Mouse (Mus musculus) urinary bladder, postnatal 4 days (tissue): ENCODE data around the gene Pik3cd.
"Not testable (repeated sequence)": the region's sequence is repeated elsewhere in the genome, so short reads cannot be mapped to it uniquely, and the experiment has no call there.

Source experiments
- DNase-seq, 2 experiments: peaks; one replicate each; pipeline ENCODE4 v3.0.0; 2021 to 2022; ENCODE audit warnings: low spot score in 2 of 2

The Pik3cd gene

DNA sequence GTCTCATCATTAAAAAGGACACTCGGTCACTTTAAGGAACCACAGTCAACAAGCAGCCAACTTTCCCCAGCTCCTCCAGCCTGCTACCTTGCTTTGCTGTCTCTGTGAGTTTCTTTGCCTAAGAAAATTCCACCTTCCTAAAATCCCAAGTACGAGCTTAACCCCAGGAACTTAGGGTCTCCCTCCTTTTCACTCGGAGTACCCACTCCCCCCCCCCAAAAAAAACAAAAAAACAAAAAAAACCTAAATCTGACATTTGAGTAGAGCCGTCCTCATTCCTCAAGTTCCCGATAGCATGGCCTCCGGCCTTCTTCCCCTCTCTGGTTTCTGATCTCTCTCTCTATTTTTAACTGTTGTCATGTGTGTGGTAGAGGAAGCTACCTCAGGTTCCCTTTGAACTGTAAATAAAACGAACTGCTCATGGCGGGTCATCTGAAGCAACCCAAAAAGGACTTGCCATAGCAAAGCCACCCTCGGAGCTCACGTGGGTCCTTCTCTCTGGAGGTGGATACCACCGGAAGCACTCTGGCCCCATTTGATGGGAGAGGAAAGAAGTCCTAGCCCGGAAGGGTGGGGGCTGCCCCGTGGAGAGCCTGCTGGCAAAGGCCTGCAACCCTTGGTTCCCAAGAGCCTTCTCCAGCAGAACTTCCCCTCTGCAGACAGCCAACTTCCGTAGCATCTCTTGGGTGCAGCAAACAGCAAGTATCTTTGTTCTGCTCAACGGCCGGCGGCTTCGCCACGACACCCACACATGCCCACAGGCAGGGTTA is at the start of gene Pik3cd:
Gene Pik3cd (minus strand): TSS at position 362 of the 770 bp plus-strand sequence.
- DNase-seq: no peak

DNA sequence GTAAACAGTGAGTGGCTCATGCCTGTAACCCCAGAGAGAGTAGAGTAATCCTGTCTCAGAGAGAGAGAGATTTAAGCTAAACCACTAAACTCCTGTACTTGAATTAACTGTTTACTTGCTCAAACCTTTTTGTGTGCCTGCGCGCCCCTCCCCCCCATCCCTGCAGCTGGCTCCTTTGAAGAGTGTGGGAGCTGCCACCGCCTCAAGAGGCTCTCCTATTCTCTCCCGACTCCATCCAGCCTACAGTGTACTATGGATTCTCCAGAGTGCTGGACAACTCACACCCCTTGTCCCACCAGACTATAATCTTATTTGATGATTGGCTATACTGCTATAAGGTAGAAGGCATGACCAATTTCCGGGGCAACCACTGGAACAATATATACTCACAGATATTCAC is 48.3 kb upstream of the Pik3cd start:
- DNase-seq: no peak

DNA sequence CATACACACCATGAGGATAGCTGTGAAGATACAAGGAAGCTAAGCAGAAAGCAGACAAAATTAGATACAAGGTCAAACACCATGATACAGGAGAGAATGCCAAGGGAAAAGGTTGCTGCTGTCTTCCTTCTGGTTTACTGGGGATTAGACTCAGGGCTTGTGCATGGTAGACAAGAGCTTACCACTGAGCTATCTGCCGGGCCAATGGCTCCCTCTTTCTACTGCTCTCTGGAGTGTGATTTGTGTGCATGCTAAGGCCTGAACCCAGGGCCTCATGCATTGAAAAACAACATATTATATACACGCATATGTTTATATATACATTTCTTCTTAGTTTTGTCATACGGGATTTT is 47.3 kb upstream of the Pik3cd start:
- not testable (repeated sequence) for DNase-seq

DNA sequence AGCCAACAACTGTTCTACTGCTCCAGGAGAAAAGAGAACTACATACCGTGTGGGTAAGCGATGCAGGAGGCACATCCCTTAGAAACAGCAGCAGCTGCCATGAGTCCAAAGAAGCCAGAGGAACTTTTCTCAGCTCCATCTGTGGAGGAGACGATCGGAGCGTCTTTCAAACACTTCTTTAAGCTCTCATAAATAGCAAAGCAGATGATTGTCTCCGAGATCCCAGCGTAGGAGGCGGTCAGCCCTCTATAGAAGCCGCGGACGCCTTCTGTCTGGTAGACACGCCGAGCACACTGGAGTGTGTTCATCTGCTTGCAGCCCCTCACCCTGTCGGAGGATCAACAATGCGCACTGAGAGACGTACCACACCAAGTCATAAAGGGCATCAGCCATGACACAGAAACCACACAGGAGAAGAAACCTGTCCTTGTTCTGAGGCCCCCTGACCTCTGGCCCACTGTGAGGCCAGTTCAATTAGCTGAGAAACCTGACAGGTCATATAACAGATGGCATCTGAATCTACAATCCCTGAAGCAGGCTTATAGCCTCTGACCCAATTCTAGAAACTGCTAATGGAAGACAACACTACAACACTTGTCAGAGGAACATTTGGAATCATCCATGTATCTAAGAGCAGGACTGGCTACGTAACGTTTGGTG is 46.8 kb upstream of the Pik3cd start:
- no peak for DNase-seq

DNA sequence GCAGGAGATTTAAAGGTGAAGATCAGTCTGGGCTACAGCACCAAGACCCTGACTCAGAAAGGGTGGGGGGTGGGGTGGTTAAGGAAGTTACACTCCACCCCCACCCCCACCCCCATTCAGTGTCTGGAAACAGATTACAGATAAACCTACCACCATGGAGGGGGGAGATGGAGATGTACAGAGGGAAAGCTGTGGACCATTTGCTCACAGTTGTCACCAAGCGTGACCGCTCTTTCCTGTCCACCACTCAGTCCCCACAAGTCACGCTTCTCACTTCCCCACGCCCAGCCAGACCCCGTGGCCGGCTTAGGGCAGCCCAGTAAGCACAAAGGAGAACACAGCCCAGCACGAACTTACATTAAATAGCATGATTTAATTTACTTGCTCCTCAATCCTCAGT is 41.7 kb upstream of the Pik3cd start:
- DNase-seq: no peak

DNA sequence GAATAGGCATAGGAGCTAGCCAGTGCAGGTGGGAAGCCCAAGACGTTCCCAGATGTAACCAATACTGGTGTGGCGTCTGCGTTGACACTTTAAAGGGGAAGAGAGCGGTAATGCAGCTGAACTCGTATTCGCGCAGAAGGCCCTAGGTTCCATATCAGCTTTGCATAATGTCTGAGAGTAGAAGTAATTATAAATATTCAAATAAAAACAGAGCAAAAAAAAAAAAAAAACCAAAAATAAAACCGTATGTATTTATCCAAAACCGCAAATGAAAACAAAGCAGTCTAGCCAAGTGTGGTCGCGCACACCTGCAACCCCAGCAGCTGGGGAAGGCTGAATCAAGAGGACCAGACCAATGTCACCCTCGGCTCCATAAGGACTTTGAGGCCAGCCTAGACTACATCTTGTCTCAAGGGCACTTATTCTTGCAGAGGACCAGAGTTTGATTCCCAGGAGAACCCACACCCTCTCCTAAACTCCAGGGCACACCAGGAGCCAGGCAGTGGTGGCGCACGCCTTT is 39.7 kb upstream of the Pik3cd start:
- DNase-seq: no peak

DNA sequence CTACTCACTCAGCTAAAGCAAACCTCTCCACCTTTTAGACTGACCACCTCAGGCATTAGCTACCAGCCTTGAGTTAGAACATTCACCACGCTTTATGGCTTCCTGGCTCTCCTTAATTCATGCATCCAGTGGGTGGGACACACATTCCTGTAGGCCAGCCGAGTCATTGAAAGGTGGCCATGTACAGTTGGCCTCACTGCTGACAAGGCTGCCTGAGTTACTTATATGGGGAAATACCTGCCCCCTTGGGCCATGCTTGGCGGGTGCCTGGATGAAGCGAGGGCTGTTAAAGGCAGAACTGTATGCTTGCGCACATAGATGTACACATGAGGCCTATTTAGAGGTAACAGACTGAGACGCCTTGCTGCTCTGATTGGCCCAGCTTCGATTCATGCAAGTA is 37.9 kb upstream of the Pik3cd start:
- DNase-seq: no peak

DNA sequence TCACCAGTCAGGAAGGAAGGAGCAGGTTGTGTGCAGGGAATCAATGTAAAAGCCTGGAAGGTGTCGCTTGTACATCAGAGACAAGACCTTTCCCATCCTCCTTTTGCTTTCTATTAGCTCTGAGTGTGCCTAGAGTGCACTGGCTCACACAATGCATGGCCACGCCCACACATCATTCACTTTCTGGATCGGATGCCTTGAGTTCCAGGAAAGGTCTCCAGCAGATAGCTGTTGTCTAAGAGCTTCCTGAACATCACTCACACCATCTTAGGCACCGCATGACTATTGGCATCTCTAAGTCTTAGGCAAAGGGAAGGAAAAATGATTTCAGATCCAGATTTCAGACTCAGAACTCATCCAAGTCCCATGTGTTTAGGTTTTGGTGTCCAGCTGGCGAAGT is 37.1 kb upstream of the Pik3cd start:
- DNase-seq: no peak

DNA sequence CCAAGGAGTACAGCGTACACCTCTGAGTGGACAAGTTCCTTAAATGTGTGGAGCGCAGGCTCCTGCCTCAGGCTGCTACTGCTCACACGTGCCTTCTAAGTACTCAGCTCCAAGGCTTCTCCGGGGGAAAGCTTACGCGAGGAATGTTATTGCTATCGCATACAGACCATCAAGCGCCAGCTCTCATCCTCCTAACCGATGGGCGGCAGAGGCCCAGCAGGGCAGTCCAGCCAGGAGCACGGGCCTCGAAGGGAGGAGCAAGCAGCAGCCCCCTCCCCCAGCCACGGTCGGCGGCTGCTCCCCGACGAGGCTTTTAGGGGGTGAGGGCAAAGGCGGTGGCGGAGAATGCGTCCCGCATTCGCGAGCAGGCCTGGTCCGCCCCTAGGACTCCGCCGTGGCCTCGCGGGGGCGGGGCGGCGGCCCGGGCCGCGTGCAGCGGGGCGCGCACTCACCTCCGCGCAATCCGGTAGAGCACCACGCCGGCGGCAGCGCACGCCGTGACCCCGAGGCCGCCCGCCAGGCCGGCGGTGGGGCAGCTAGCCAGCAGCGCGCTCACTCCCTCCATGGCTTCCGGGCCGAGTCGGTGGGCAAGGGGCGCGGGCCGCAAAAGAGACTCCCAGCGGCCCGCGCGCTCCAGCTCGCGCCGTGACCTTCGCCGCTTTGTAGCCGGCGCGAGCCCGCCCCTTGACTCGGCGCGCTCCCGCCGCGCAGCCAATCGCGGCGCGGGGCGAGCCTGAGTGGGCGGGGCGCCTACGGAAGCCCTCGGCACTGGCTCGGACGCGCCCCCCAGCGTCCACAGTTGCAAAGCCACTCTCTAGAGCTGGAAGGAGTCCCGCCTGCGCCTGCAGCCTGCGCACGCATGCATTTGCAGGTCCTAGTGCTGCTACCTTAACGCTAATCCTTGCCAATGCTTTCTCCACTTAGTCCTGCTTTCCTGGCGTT is 35.3 kb upstream of the Pik3cd start, which contains the start of gene Tmem201:
Gene Tmem201 (minus strand): TSS at position 662 of the 942 bp plus-strand sequence.
- DNase-seq: peak; percentile 90 to 95

DNA sequence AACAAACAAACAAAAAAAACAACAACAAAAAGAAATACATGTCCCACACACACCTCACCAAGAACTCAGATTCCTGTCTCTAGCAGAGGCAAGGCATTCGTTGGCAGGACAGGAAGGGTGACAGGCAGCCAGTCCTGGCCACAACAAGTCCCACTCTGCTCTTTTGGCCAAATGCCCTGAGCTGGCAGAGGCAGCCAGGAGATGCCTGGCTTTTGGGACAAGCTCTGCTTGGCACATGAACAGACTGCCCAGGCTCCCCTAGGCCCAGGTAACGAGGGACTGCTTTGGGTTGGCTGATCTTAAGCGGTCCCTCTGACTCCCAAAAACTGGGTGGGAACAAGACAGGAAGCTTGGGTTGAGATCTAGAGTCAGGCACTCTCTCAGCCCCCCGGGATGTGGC is 34.2 kb upstream of the Pik3cd start:
- DNase-seq: no peak

DNA sequence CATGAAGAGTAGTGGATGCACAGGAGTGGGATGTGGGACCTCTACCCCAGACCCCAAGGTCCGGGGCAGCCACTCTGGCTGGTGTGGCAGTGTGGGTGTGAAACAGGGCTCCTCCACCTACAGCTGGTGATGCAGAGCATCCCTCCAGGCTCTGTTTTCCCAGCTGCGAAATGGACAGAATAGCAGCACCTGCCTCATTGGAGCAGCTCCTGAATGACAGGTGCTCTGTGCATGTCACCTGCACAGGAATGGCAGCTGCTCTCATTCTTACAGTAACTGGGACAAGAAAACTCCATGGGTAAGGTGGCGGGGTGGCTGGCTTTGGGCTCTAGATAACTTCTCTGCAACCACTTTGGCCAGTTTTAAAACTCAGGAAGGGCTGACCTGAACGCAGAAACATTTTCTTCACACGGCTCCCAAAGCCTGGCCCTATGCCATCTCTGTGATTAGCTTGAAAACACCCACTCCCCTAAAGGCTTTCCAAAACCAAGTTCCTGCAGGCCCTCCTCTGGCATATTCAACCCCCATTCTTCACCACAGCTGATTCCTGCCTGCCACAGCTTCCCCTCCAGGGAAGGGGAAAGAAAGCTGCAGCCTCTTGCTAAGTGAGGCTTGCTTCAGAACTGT is 33.4 kb upstream of the Pik3cd start:
- DNase-seq: no peak

DNA sequence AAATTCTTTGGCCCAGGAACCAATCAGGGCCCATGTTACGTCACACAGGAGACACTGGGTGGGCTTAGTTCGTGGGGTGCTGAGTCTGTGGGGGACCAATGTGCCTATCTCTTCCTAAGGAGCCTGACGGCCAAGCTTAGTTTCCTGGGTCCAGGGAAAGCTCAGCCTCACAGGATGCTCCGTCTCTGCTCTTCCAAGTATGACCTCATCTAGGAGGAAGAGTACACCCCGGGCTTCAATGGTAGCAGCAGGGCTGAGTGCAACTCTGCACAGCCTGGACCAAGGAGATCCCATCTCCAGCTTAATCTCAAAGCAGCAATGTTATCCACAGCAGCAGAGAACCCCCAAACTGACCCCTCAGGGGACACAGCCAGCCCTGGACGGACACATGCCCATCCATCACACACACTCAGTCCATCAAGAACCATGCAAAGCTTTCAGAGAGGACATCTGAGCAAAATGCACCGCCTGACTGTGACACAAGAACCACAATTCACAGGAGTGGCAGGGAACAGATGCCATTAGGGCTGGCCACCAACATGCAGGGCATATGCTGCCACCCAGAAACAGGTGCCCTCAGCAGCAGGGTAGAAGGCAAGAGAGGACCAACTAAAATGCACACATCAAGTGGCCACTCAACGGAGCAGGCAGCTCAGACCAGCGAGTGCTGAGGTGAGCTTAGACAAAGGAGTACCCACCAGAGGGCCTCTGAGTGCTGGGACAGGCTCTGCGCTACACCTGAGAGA is 32.5 kb upstream of the Pik3cd start:
- no peak for DNase-seq

DNA sequence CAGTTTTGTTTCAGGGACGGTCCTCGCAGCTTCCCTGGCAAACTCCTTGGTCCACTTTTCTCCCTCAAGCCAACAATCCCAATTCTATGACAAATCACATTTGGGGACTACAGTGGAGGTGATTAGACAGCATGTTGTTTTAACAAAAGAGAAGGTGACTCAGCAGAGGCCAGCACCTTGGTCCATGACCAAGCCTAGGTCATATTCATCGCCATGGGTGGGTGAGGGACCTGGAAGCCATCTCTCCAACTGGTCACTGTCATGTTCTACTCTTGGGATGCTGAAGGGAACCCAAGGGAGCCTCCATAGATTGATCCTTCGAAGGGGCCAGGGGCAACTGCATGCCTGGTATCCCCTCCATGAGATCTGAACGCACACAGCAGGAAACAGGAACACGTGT is 31.9 kb upstream of the Pik3cd start:
- DNase-seq: no peak

DNA sequence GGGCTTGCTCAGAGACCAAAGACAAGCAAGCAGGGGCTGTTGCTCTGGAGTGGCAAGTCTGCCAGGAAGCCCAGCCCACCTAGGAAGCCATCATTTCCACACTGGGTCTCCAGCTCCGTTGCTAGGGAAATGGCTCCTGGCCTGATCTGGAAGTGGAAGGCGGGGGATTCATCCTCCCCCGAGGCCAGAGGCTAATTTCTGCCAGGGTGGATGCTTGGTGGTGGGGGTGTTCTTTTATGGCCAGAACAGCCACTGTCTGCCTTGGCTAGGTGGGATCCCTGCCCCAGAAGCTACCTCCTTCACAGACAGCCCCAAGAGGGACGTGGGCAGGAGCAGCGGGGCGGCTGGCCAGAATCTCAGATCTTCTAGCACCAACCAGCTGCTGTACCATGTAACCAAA is 31.4 kb upstream of the Pik3cd start:
- DNase-seq: no peak

DNA sequence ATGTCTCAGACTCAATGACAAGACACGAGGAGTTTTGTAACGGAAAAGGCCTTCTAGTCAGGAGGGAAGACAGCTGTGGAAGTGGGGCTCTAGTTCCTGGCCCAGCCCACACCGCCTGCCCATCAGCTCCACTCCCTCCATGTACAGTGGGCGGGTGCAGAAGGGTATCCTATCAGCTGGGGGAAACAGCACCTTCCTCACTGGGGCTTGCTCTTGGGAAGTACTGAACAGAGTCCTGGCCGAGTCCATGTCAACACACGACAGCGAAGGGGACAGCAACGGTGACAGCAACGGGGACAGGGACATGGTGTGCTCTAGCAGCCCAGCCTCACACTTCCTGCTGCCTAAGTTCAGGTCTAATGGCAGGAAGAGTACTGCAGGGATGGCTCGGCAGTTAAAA is 30.4 kb upstream of the Pik3cd start:
- no peak for DNase-seq

DNA sequence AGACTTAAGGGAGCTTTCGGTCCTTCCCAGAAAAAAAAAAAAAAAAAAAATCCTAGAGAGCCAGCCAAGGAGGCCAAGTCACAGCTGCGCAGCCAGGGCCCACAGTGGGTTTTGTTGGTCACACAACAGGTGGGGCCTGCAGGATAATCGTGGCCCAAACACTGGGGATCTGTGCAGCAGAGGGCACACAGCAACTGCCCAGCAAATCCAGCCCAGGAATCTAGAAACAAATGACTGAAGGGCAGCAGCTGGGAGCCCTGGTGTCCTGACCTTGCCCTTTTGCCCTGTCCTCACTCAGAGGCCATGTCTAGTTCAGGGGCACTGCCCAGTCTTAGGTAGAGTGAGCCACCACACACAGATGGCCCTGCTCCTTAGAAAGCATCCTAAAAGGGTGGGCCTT is 29.9 kb upstream of the Pik3cd start:
- no peak for DNase-seq

DNA sequence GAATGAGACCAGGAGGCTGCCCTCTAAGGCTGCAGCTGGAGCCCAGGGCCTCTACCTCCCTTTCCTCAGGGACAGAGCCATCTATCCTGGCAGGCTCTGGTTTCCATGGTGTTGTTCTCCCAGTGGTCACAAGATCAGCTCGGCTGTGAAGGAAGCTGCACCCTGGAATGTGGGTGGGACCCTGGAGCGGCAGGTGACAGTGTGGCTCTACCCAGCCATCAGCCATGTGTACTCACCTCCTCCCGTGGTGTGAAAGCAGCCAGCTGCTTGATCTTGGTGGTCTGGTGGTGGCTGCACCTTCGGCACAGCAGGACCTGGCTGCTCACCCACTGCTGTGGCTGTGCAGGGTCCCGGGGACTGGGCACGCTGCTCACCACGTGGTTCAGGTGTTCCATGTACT is 28.5 kb upstream of the Pik3cd start:
- no peak for DNase-seq

DNA sequence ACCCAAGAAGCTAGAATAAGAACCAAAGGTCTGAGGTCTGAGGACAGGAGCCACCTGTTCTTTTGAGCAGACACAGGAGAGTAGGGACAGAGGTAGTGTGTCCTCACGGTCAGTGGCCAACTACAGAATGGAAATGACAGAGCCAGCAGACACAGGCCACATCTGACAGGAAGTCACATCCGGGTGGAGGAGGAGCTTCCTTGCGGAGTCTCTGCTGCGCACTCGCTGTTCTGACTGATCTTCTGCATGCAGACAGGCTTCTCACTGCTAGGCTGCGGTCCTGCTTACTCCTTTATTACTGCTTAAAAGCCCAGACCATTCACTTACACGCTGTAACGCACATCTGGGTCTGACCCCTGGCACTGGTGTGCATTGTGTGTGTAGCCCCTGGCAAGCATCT is 26.4 kb upstream of the Pik3cd start:
- DNase-seq: no peak

DNA sequence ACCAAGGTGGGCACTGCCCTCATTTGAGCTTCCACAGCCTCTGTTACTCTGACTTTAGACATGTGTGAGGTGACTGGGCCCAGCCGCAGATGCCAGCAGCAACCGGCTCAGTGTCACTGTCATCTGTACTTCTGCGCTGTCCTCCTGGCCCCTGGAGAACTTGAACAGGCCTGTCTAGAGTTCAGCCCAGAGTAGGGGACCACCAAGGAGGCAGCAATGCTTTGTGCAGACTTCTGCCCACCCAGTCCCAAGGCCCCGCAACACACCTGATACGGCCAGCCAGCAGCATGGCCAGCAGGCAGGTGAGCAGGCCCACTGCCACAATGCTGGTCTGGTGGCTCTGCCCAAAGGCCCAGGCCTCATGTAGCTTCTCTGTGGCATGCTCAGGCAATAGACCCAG is 25.3 kb upstream of the Pik3cd start:
- no peak for DNase-seq

DNA sequence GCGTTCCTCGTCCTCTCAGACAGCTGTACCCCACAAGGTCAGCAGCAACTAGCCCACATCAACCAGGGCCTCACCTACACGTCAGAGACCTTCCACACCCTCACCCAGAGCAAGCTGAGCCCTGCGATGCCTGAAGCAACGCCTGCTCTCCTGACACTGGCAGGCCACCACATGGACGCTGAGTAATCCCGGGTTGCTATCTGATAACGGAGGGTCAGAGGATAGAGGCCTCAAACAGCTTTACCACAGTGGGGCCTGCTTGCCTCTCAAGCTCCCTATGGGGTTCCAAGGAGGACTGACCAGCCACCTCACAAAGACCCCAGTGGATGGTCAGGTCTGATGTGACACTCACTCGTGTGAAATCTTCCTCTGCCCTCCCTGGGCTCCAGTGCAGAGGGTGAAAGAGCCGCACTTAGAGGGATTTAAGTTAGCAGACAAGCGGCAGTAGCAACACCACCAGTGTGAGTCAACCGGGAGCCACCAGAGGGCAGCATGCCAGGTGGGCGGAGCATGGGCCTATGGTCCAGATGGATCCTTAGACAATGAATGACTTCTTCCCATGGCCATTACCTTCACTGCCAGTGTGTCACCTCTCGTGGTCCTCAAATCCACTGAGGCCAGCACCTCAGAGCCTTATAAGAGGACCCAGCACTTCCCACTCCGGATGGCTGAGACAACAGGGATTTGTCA is 23.4 kb upstream of the Pik3cd start:
- peak; percentile 62 to 88 for DNase-seq
